In genomic region chr5:77487837-77488827, GRCm38 (mm10) we compare ENCODE assay signal across 9 mouse cellular contexts.
DNase-seq lines count a peak whose midpoint lies in the region; ATAC-seq lines count a peak whose summit lies in the region.
"Had no signal": no experiment of that assay in that cellular context is flagged by ENCODE, and none has a peak within 500 bp of the region (broad histone marks: within the 10 kb centered on the region; RNA-seq: fewer than 3 reads in every experiment).

No protein-coding gene starts in this region.

- WGBS in heart, embryonic 12.5 days: 17% methylated on average over 19 of the region's 19 CpGs
- 5% methylated on average over 19 of the region's 19 CpGs for WGBS in limb, embryonic 13.5 days
- WGBS in stomach, embryonic 16.5 days: 22% methylated on average over 19 of the region's 19 CpGs

- peak overlapping the region; percentile 30 for H3K4me3 ChIP-seq in heart, embryonic 12.5 days
- H3K4me3 ChIP-seq in limb, embryonic 13.5 days: peak overlapping the region; percentile 23
- H3K4me3 ChIP-seq in stomach, embryonic 16.5 days (replicated peaks; ENCODE audit: low read length): no peak overlapping the region

- no peak for DNase-seq in heart, postnatal 25 days (ENCODE audit: low spot score)
- peak; percentile 25 for DNase-seq in right cerebral cortex, adult 18-20 months
- DNase-seq in right cerebral cortex, postnatal 14 days: no peak
- DNase-seq in cerebellum, adult 11 months: no peak
- DNase-seq: lung, adult 2 months had no signal

- H3K27me3 ChIP-seq in heart, embryonic 12.5 days (replicated peaks): no peaks in the 10 kb centered on the region
- H3K27me3 ChIP-seq in limb, embryonic 13.5 days: no peaks in the 10 kb centered on the region
- no peaks in the 10 kb centered on the region for H3K27me3 ChIP-seq in stomach, embryonic 16.5 days (ENCODE audit: control insufficient read depth, insufficient read depth, low read length)

- intact Hi-C loops in heart, postnatal 25 days (cut with DNase I): no loop called here

- ATAC-seq in heart, embryonic 12.5 days (ENCODE audit: insufficient number of reproducible peaks, low FRiP score): no peak
- peak; percentile 79 for ATAC-seq in limb, embryonic 13.5 days (ENCODE audit: low FRiP score, low read depth)
- peak; percentile 72; the same call in 1 of the 2 replicates for ATAC-seq in stomach, embryonic 16.5 days (ENCODE audit: insufficient read depth, low FRiP score)
- no peak for ATAC-seq in granulocyte monocyte progenitor cell, adult 5-6 weeks (replicated peaks; ENCODE audit: poor library complexity, severe bottlenecking)

- H3K9ac ChIP-seq in heart, embryonic 12.5 days: no peak overlapping the region
- peak overlapping the region; percentile 40; the same call in 1 of the 2 replicates for H3K9ac ChIP-seq in limb, embryonic 13.5 days
- H3K9ac ChIP-seq in stomach, embryonic 16.5 days (ENCODE audit: low read length): 0 out of 2 replicates have a peak overlapping the region, but pooled peaks have one; percentile 7

- H3K36me3 ChIP-seq in heart, embryonic 12.5 days: no peaks in the 10 kb centered on the region
- H3K36me3 ChIP-seq in limb, embryonic 13.5 days: no peaks in the 10 kb centered on the region
- H3K36me3 ChIP-seq in stomach, embryonic 16.5 days (ENCODE audit: control insufficient read depth, insufficient read depth, low read length): no peaks in the 10 kb centered on the region

- H3K4me1 ChIP-seq in heart, embryonic 12.5 days (replicated peaks): peaks cover 25% of the 10 kb centered on the region
- H3K4me1 ChIP-seq in limb, embryonic 13.5 days: peaks cover 35% of the 10 kb centered on the region
- peaks cover 4% of the 10 kb centered on the region; the same call in 1 of the 2 replicates for H3K4me1 ChIP-seq in stomach, embryonic 16.5 days (ENCODE audit: control insufficient read depth, insufficient read depth, low read length)

- peak overlapping the region; percentile 58 for H3K4me2 ChIP-seq in heart, embryonic 12.5 days
- H3K4me2 ChIP-seq in limb, embryonic 13.5 days (replicated peaks): peak overlapping the region; percentile 57
- peak overlapping the region; percentile 16 for H3K4me2 ChIP-seq in stomach, embryonic 16.5 days (ENCODE audit: low read depth, low read length)

- H3K9me3 ChIP-seq in heart, embryonic 12.5 days (replicated peaks): no peaks in the 10 kb centered on the region
- no peaks in the 10 kb centered on the region for H3K9me3 ChIP-seq in limb, embryonic 13.5 days
- no peaks in the 10 kb centered on the region for H3K9me3 ChIP-seq in stomach, embryonic 16.5 days (replicated peaks; ENCODE audit: control insufficient read depth, low read length)

- H3K27ac ChIP-seq in heart, embryonic 12.5 days (ENCODE audit: poor library complexity, severe bottlenecking): peak overlapping the region; percentile 31; the same call in 1 of the 2 replicates
- peak overlapping the region; percentile 83 for H3K27ac ChIP-seq in limb, embryonic 13.5 days
- peak overlapping the region; percentile 40 for H3K27ac ChIP-seq in stomach, embryonic 16.5 days (ENCODE audit: low read length)

Comparison
In these comparisons a context has a peak if more than half of its experiments do, and no peak if none do; other contexts are left out.
1. ATAC-seq: peak in limb, embryonic 13.5 days (single experiment) and stomach, embryonic 16.5 days (single experiment); none in heart, embryonic 12.5 days (single experiment) and granulocyte monocyte progenitor cell, adult 5-6 weeks (single experiment).
2. H3K27ac ChIP-seq: peak in every context shown above with its lines; median percentile 83 in limb, embryonic 13.5 days; 40 in stomach, embryonic 16.5 days; 31 in heart, embryonic 12.5 days.
3. Peak in every context shown above with its lines, with median percentiles within 50 percentile points of each other: H3K4me2 ChIP-seq.